Mouse (Mus musculus): Measurements from ENCODE around the gene Phlpp1.

- TF ChIP-seq CTCF (conservative IDR thresholded peaks at IDR 0.05; ENCODE audit: low read length) (no peak), NANOG (IDR thresholded peaks at IDR 0.05; ENCODE audit: borderline replicate concordance, low read length) (no peak)
Measured at GRCm38 (mm10) chr1:106155087-106155567, 16.4 kb upstream of the Phlpp1 start.

Measured in E14TG2a.4 (cell line).